Mouse (Mus musculus) brain, embryonic 14.5 days (tissue): ENCODE results near the gene Plekha7.

Experiments
- CTCF ChIP-seq: fragments of 200-500 bp; IDR thresholded peaks from 2 replicates; pipeline ENCODE4 v1.5.1; 2012; ENCODE audit warnings: inconsistent platforms, mild to moderate bottlenecking, moderate library complexity, borderline replicate concordance; ENCODE audit not compliant: insufficient read depth, insufficient read length; ENCODE audit errors: extremely low read depth
- POLR2A ChIP-seq: fragments of 200-500 bp; IDR thresholded peaks from 2 replicates; pipeline ENCODE4 v1.6.1; 2012; ENCODE audit warnings: mild to moderate bottlenecking, inconsistent platforms, borderline replicate concordance; ENCODE audit not compliant: poor library complexity, insufficient read depth, insufficient read length, severe bottlenecking; ENCODE audit errors: extremely low read depth

DNA sequence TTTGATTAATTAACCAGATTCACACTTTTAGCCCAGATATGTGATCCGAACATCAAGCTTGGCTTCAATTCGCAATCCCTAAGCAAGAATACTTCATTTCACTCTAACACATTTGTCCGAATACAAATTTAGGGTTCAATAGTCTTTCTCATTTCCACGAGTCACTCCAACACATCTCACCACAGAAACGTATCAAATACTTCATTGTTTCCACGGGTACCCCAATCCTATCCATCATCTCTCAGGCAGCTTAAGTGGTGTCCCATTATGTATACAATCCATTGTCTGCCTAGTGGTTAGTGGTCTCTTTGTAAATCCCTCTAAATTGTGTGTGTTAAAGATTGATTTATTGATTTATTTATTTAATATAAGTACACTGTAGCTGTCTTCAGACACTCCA, 27.0 kb upstream of the Plekha7 start:
- TF ChIP-seq CTCF (no peak), POLR2A (no peak)
